Mouse (Mus musculus) left cerebral cortex, adult 18-20 months (tissue): Measurements from ENCODE around the gene Yes1. TPM values are rescaled to one million over a fixed set of nuclear protein-coding genes. Genes with fewer than 3 reads are reported as not detected.
"Not testable (repeated sequence)": the region's sequence is repeated elsewhere in the genome, so short reads cannot be mapped to it uniquely, and the experiment has no call there.

Source experiments
- DNase-seq, 2 experiments: peaks; one replicate each; pipeline ENCODE4 v3.0.0; 2021 to 2022; ENCODE audit warnings: low spot score in 2 of 2, mixed read lengths in 1 of 2
- total RNA-seq, 2 experiments: library from RNA; stranded (reverse); gene quantifications; 2 replicates each; pipeline ENCODE4 v1.2.3; 2021

Yes1 gene
- total RNA-seq, 2 experiments from 2014 or later: 11.4 to 12.5 TPM

DNA sequence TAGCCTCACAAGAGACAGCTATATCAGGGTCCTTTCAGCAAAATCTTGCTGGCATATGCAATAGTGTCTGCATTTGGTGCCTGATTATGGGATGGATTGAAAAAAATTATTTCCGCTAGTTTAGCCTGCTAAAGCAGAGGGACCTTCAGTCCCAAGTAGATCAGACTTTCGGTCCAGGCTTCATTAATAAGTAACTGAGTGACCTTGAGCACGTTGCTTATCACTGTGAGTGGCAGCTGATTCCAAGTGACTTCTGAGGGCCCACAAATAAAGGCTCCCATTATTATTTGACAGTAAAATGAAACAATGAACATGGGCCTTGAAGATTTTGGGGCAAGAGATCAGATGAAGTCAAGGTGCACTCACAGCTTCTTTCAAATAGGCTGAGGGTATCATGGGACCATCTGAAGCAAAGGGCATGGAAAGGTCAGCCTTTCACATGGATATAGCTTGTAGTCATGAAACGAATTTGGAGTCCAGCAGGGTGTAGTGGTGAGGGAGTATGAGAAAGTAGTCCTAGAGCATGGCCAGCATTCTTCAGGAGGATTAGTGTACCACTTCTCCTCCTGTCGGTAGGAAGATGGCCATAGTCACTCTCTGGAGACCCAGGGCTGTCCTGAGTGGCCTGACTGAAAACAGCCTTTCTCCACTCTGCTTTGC lies 86.4 kb downstream of the Yes1 start:
- DNase-seq: no peak

DNA sequence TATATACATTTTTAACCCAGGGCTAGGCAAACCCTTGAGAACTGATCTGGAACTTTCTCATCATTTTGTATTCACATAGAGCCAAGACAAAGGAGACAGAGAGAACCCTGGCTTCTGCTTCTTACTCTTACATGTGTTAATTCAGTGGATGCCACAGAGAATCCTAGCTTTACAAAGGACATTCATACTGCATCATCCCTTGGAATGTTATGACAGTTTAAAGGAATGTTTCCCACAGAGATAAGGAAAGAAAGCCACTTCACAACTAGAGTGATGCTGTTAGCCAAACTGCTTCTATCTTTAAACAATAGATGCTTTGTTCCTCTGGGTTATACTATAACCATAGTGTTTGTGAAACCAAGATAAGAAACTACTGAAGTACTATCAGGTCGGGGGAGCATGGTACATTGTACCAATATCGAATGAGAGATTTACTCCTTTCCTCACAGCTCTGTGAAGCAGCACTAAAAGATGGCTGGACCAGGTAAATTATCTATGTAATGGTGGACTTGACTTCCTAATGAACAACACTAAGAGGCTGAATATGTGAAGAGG lies 95.3 kb downstream of the Yes1 start:
- DNase-seq: no peak

DNA sequence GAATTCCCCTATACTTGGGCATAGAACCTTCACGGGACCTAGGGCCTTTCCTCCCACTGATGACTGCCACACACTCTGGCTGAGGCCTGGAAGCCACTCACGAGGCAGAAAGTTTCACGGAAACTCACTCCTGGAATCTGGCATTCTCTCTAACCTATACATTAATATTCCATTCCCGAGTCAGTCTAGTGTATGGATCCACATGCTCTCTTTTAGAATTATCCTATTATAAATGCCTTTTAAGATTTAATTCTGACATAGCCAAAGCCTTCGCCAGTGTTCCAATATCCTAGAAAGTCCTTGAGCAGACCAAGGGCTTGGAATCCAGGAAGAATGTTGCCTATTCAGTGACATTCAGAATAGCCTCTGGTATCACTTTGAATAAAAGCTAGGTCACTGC lies 100.5 kb downstream of the Yes1 start:
- DNase-seq: no peak

- no peak for DNase-seq
Measured at GRCm38 (mm10) chr5:32712221-32713041, 101.5 kb downstream of the Yes1 start.

GRCm38 (mm10) chr5:32713042-32713702 lies 102.2 kb downstream of the Yes1 start:
- DNase-seq: no peak

- peak; percentile 77 to 80 for DNase-seq
Measured at GRCm38 (mm10) chr5:32713703-32714467, 102.9 kb downstream of the Yes1 start.

- no peak for DNase-seq
Measured at GRCm38 (mm10) chr5:32717726-32718125, 106.8 kb downstream of the Yes1 start.

DNA sequence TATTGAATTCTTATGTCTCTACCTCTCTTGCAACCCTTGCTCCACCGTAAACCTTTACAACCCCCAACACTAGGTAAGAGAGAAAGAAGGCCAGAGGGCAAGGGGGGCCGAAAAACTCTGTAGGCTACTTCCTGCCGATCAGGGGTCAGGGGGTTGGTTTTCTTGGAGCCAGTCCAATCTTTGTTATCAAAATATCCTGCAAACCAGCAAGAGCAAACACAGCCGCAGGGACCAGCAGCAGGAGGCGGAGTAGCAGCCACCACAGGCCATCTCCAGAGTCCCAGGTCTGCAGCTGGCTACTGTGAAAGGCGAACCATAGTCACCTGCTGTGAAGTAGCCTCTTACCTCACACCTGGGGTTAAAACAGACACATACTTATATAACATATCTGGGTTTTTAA lies 107.9 kb downstream of the Yes1 start:
- no peak for DNase-seq

DNA sequence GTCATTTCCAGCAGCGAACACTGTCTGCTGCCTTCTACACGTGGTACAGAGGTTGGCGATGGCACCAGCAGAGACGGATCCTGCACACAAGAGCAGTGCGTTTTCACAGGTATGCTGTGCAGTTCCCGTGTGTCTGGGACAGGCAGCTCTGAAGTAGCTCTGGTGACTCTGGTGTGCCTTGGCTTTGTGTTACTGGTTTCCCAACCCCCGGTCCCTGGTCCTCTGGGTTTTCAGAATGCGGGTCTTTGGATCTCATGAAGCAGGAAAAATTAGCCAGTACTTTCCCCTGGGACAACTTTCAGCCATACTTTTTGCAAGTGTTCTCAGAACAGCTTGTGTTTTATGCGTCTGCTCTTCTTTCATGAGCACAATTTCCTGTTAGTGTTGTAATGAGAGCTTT lies 109.4 kb downstream of the Yes1 start:
- no peak for DNase-seq

GRCm38 (mm10) chr5:32721316-32721715 lies 110.3 kb downstream of the Yes1 start:
- no peak for DNase-seq

DNA sequence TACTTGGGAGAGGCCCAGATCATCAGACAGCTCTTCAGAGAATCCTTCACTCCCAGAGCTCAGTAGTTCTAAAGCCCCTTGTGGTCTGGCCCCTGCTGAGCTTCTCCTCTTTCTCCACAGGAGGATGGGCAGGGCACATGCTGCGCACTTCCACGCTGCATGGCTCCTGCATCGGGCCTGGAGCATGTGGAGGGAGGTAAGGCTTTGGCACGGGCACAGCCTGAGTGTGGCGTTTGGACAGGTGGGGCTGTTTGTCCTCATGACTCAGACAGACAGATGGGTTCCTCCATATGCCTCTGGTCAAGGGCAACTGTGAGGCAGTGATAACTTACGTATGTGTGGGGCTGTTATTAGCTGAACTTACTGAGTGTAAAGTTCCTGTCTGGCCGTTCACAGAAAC lies 111.3 kb downstream of the Yes1 start:
- DNase-seq: no peak

GRCm38 (mm10) chr5:32722711-32723110 lies 111.7 kb downstream of the Yes1 start:
- DNase-seq: not testable (repeated sequence)

GRCm38 (mm10) chr5:32723981-32724380 lies 113.0 kb downstream of the Yes1 start:
- DNase-seq: no peak

DNA sequence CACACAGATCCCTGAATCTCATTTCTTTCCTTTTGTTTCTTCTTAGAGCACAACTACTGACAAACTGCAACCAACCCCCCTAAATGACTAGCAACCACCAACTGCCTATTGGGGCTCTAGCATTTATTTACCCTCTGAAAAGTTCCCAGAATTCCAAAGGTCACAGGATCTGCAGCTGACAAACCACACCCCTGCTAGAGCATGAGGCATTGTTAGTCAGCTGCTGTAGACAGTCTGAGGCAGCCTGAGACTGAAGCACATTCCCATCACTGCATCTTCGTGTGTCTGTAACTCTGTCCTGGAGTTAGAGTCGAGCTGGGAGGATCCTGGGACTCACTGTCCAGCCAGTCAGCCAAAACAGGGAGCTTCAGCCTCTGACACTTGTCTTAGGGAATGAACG lies 114.4 kb downstream of the Yes1 start:
- not testable (repeated sequence) for DNase-seq

DNA sequence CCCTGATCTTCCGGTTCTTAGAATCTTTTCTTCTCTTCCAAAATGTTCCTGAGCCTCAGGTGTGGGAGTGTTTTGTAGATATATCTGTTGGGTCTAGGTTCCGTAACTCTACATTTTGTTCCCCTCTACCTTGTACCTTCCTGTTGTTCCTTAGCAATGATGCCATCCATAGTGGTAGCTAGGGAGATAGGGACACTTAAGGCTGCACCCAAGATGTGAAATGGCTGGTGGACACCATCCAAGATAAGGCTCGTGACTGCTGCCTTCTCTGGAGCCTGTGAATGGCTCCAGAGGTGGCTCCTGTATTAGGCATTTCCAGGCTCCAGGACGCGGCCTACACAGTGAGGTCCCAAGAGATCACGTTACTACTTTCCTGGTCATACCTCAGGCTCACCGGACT lies 117.3 kb downstream of the Yes1 start:
- DNase-seq: no peak

DNA sequence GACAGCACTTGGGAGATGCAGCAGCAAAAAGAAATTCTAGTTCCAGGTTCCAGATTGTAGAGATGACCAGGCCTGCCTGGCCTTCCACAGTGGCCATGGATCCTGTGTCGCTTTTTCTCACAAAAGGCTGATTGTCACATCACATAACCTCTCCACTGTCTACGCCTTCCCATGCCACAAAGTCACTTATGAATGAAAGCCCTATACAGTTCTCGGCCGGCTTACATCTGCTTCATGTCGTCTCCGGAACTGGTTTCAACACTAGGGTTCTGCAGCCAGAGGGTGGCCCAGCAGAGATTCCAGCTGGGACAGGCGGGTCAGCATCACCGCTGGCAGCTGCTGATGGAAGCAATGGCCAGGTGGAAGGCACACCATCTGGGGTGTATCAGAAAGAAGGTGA lies 117.9 kb downstream of the Yes1 start:
- no peak for DNase-seq

DNA sequence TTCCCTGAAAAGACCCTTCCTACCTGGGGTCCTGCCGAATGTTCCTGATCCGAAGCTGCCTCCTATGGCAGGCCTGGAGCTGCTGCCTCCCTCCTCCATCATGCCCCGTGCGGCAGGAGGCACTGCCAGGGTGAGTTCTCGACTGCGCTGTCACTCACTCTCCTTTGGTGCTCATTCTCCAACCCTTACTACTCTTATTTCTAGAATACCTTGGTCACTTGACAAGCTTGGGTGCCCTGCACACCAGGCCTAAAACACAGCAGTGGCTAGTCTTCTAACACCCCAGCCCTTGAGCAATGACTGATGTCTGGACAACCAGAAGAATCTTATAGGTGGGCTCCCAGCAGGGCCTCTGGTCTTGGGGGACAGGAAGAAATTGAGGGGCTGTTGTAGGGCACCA lies 122.9 kb downstream of the Yes1 start:
- DNase-seq: not testable (repeated sequence)

DNA sequence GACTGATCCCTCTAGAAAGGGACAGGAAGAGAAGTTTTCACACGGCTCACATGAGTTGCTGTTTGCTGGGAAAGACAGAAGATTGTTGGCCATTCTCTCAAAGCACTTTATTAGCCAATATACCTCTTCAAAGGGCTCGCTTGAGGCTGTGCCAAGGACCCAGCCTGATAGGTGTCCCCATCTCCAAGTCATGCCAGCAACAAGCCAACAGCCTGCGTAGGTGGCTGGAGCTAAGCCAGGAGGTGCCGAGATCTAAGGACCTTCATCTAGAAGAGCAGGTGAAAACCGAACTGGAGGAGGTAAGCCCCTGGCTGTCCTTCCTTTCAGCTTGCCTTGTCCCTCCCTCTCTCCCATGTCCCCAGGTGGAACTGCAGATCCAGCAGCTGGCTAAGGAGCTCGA lies 124.8 kb downstream of the Yes1 start:
- no peak for DNase-seq
